Mouse (Mus musculus) ES-Bruce4 (cell line): Measurements from ENCODE around the gene Mettl26. TPM values are rescaled to one million over a fixed set of nuclear protein-coding genes. Genes with fewer than 3 reads are reported as not detected.

ENCODE experiments used
- H3K27ac ChIP-seq: 2 replicates; pipeline ENCODE4 v1.5.1; 2012; ENCODE audit warnings: low read length, inconsistent platforms; ENCODE audit not compliant: insufficient read depth
- H3K27me3 ChIP-seq: 2 replicates; pipeline ENCODE4 v1.6.1; 2012; ENCODE audit warnings: mild to moderate bottlenecking, low read length, inconsistent platforms; ENCODE audit not compliant: control insufficient read depth, poor library complexity, insufficient read depth, severe bottlenecking
- H3K36me3 ChIP-seq: 2 replicates; pipeline ENCODE4 v1.6.1; 2012; ENCODE audit warnings: inconsistent platforms, mild to moderate bottlenecking, low read length, moderate library complexity; ENCODE audit not compliant: control insufficient read depth, poor library complexity, insufficient read depth, severe bottlenecking
- H3K4me1 ChIP-seq: one replicate; pipeline ENCODE4 v1.8.1; 2011; ENCODE audit warnings: low read length; ENCODE audit not compliant: control insufficient read depth, insufficient read depth
- H3K4me3 ChIP-seq: 2 replicates; pipeline ENCODE4 v1.5.1; 2011; ENCODE audit warnings: low read depth, mild to moderate bottlenecking, low read length
- H3K9ac ChIP-seq: 2 replicates; pipeline ENCODE4 v1.6.1; 2012; ENCODE audit warnings: low read depth, mild to moderate bottlenecking, inconsistent platforms; ENCODE audit not compliant: poor library complexity, severe bottlenecking
- H3K9me3 ChIP-seq: replicated peaks from 2 replicates; pipeline ENCODE4 v1.6.1; 2012; ENCODE audit warnings: mild to moderate bottlenecking, low read length, inconsistent platforms; ENCODE audit not compliant: control insufficient read depth, poor library complexity, insufficient read depth, severe bottlenecking
- CTCF ChIP-seq: IDR thresholded peaks from one replicate; pipeline ENCODE4 v1.8.1; 2011; ENCODE audit warnings: low read depth, low read length
- EP300 ChIP-seq: IDR thresholded peaks from 2 replicates; pipeline ENCODE4 v1.6.1; 2011; ENCODE audit warnings: low read depth, low read length; ENCODE audit not compliant: insufficient read depth
- POLR2A ChIP-seq: IDR thresholded peaks from one replicate; pipeline ENCODE4 v1.8.1; 2011; ENCODE audit warnings: low read length; ENCODE audit not compliant: insufficient read depth
- polyA plus RNA-seq: library from polyadenylated mRNA; stranded (reverse); fragments of >200 nt; gene quantifications from 2 replicates; pipeline ENCODE4 v1.2.4, GENCODE M21; 2011; ENCODE audit warnings: low read depth; ENCODE audit not compliant: missing spikeins, insufficient read depth, insufficient read length

Mettl26 gene
- polyA plus RNA-seq, 1 experiment = 32.6 TPM

DNA sequence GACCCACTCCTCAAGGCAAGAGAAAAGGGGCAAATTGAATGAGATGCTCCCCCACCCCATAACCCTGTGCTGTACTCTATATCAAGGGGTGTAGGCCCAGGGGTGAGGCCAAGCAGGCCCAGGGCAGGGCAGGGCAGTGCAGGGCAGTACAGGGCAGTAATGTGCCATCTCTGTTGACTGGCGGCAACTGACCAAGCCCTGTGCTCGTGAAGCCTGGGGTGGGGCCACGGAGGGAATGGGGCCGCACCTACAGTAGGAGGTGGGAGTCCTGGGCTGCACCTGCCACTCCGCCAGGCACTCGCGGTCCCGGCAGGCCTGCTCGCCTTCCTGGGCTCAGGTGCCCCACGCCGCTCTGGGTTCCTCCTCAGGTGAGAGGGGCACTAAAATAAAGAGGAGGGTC lies 9.6 kb upstream of the Mettl26 start:
- no peaks in the 10 kb centered on the region for H3K27me3 ChIP-seq
- TF ChIP-seq EP300 = no peak
- H3K9ac ChIP-seq = no peak overlapping the region
- no peak overlapping the region for H3K4me3 ChIP-seq
- H3K36me3 ChIP-seq = no peaks in the 10 kb centered on the region
- no peaks in the 10 kb centered on the region for H3K9me3 ChIP-seq
- peaks cover 3% of the 10 kb centered on the region for H3K4me1 ChIP-seq
- no peak overlapping the region for H3K27ac ChIP-seq

GRCm38 (mm10) chr17:25866172-25866571 lies 8.7 kb upstream of the Mettl26 start:
- Histone ChIP-seq H3K27me3 (no peaks in the 10 kb centered on the region), H3K9ac (no peak overlapping the region), H3K9me3 (no peaks in the 10 kb centered on the region), H3K27ac (no peak overlapping the region), H3K4me1 (no peaks in the 10 kb centered on the region), H3K36me3 (no peaks in the 10 kb centered on the region), H3K4me3 (no peak overlapping the region)
- TF ChIP-seq CTCF = no peak

DNA sequence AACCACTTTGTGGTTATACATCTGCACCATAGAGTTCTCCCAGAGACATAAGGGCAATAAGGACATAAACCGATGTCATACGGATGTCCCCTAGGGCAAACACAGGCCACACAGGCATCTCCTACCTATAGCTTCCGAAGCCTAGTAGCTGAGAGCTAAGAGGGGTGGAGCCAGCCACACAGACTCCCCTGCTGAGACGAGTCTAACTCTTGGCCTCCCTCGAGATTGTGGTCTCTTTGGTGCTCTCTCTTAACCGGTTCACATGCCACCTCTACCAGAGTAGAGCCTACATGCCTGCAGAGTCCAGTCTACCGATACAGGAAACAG lies 7.4 kb upstream of the Mettl26 start:
- Histone ChIP-seq H3K36me3 (no peaks in the 10 kb centered on the region), H3K9me3 (no peaks in the 10 kb centered on the region), H3K4me3 (peak overlapping the region; percentile 82), H3K4me1 (no peaks in the 10 kb centered on the region), H3K27me3 (no peaks in the 10 kb centered on the region), H3K9ac (peak overlapping the region; percentile 53; the same call in 1 of the 2 replicates), H3K27ac (no peak overlapping the region)
- no peak for TF ChIP-seq EP300
- TF ChIP-seq POLR2A = no peak
- no peak for TF ChIP-seq CTCF

DNA sequence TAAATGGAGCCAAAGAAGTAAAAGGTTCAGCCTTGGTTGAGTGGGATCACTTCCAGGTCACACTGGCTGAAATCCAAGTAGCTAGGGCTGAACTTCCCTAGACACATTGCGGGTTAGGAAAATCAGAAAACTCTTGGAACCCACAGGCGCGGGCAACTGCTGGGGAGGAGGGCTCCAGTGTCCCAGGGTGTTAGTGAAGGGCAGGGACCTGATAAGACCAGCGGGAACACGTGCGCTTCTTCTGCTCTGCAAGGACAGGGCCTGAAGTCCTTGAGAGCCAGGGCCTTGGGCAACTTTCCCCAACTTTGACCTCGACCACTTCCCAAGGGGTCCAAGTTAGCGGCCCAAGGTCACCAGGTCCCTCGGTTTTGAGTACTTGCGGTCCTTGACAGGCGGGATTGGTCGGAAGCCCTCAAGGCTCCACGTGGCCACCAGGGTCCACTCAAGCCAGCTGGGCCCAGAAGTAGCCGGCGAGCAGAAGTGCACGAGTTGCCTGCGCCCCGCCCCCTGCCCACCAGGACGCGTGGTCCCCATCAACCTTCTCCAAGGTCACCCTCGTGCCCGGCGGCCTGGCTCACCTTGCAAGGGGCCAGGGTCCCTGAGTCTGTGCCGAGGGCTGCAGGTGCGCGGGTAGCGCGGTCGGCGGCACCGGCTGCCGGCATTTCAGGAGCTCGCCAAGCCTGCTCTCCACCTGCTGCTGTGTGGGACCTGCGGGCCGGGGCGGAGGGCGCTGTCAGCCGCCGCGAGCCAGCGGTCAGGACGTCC lies 6.9 kb upstream of the Mettl26 start:
- Histone ChIP-seq H3K27ac (no peak overlapping the region), H3K4me3 (peak overlapping the region; percentile 82), H3K9ac (peak overlapping the region; percentile 53), H3K9me3 (no peaks in the 10 kb centered on the region), H3K36me3 (no peaks in the 10 kb centered on the region), H3K27me3 (no peaks in the 10 kb centered on the region), H3K4me1 (no peaks in the 10 kb centered on the region)
- no peak for TF ChIP-seq EP300
- TF ChIP-seq CTCF = no peak
- no peak for TF ChIP-seq POLR2A

DNA sequence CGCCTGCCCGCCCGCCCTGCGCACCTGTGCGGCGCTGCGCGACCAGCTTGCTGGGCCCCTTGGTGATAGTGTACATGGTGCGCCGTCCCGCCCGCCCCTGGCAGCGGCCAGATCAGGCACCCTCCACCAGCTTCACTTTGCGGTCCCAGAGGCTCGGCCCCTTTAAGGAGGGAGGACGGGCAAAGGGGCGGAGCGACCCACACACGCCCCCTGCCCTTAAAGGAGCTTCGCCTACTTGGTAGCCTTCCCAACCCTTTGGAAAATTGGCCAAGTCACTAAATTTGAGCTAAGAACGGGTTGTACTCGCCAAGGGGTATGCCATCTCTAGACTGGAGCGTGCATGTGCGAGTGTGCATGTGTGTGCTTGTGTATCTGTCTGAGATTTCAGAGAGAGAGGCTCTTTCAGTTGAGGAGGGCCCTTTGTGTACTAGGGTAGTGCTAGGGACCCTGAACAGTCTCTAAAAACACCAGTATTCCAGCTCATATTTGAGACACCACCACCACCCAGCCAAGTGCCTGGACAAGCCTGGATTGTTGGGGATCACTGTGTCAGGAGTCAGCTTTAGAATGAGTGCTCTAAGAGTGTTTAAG lies 6.2 kb upstream of the Mettl26 start, which contains the start of gene Mcrip2:
Mcrip2 (minus strand) TSS at position 164 of the 591 bp plus-strand sequence.
- no peaks in the 10 kb centered on the region for H3K9me3 ChIP-seq
- peak within 1 kb of the TSS; percentile 82 for H3K4me3 ChIP-seq
- TF ChIP-seq POLR2A = no peak
- TF ChIP-seq CTCF = no peak
- TF ChIP-seq EP300 = no peak
- no peaks in the 10 kb centered on the region for H3K36me3 ChIP-seq
- H3K27ac ChIP-seq = no peak within 1 kb of the TSS
- H3K9ac ChIP-seq = peak within 1 kb of the TSS; percentile 53
- H3K27me3 ChIP-seq = no peaks in the 10 kb centered on the region
- H3K4me1 ChIP-seq = no peaks in the 10 kb centered on the region

DNA sequence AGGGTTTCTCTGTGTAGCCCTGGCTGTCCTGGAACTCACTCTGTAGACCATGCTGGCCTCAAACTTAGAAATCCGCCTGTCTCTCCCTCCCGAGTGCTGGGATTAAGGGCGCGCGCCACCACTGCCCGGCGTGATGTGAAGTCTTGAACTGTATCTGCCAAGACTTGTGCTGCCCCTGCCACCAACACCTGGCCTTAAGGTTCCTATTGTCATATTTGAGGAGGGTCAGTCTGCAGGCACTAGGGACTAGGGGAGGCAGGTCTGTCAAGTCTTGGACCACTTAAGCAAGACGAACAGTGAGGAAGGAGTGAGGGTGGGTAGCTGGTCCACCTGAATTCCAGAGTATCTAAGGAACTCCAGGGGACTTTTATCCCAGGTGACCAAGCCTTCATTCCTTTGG lies 5.4 kb upstream of the Mettl26 start:
- Histone ChIP-seq H3K9me3 (no peaks in the 10 kb centered on the region), H3K4me1 (no peaks in the 10 kb centered on the region), H3K36me3 (no peaks in the 10 kb centered on the region), H3K27me3 (no peaks in the 10 kb centered on the region), H3K9ac (no peak overlapping the region), H3K27ac (no peak overlapping the region), H3K4me3 (no peak overlapping the region)
- TF ChIP-seq EP300 (no peak), CTCF (no peak), POLR2A (no peak)
